Mouse (Mus musculus) layer of hippocampus, adult 18-20 months (tissue): ENCODE data around the gene Cpa2. TPM values are rescaled to one million over a fixed set of nuclear protein-coding genes. Genes with fewer than 3 reads are reported as not detected.
A peak's percentile ranks its signal among the peaks of the same experiment; 100 is the strongest.

Source experiments
- DNase-seq, 2 experiments: peaks; one replicate each; pipeline ENCODE4 v3.0.0; 2022; ENCODE audit warnings: low spot score in 2 of 2
- total RNA-seq, 2 experiments: library from RNA; stranded (reverse); gene quantifications; 2 replicates each; pipeline ENCODE4 v1.2.3; 2021

The Cpa2 gene
- total RNA-seq, 2 experiments from 2014 or later: 0.56 to 0.87 TPM

- DNase-seq: no peak
Measured at GRCm38 (mm10) chr6:30576477-30577203, 35.3 kb downstream of the Cpa2 start.

DNA sequence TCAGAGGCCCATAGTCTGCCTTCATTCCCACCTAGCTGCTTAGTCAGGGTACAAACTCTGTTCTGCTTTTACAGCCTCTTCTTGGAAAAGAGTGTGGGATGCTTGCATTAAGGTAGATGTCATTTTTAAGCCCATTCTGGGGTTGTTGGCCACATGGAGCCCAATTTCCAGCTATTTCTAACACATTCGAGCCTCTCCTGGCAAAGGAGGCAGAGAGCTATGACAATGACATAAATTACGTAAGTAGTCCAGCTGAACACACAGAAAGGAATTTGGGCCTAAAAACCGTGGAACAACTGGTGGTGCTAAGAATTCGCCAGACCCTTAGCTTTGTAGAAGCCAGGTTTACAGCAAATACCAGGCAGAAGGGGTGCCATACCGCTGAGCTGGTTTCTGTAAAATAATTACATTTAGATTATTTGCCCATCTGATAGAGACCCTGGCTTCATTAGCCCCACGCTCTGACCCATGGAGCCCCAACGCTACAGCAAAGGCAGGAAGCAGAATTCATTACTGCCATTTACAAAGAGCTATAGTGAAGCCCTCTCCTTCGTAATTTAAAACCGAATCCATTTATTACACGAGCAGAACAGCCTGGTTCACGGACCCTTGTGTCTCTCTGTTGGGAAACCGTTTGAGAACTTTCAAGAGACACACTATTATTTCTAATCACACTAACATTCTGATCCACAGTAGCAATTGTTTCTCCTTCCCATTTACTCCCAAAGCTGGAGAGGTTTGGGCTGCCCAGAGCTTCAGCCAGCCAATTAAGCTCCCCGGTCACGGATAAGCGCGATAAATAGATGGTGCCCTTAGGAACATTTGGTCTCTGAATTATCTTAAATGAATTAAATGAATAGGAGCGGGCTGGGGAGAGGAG is 38.8 kb downstream of the Cpa2 start:
- DNase-seq: peak in 1 of 2 experiments; percentile 6

DNA sequence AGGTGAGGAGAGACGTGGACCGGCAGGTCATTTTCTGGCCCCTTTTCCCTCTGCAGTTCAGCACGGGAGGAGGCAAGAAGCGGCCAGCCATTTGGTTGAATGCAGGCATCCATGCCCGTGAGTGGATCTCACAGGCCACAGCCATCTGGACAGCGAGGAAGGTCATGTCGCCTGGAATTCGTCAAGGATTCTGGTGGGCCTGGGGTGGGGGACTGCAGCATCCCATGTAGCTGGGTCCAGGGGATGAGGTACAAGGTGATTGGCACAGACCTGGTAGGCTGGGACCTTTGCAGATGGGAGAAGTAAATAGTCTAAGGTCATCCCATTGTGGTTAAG is 39.4 kb downstream of the Cpa2 start:
- no peak for DNase-seq

DNA sequence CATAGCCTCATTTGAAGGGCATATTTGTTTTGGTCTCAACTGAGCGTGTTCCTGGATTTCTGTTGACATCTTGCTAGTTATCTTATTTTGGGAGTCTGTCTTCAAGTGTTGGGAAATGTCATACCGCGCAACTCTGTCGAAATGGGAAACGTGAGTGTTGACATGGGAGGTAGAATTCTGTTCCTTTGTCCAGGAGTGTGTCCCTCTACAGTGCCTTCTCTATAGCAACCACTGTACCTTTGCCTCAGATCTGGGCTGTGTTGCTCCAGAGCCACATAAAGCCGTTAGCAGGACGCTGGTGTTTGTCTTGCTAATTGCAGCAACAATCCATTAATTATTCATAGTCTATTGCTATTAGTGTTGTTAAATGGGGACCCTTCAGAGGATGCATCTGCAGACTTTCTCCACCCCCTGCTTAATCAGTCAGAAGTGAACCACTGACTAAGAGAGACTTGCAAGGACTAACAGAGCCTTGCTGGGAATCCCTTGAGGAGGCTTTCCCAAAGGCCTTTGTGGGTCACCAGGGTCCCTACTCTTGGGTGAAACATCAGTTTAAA is 45.6 kb downstream of the Cpa2 start:
- DNase-seq: no peak

- no peak for DNase-seq
Measured at GRCm38 (mm10) chr6:30589819-30590218, 48.4 kb downstream of the Cpa2 start.

- DNase-seq: no peak
Measured at GRCm38 (mm10) chr6:30591851-30592404, 50.5 kb downstream of the Cpa2 start.

DNA sequence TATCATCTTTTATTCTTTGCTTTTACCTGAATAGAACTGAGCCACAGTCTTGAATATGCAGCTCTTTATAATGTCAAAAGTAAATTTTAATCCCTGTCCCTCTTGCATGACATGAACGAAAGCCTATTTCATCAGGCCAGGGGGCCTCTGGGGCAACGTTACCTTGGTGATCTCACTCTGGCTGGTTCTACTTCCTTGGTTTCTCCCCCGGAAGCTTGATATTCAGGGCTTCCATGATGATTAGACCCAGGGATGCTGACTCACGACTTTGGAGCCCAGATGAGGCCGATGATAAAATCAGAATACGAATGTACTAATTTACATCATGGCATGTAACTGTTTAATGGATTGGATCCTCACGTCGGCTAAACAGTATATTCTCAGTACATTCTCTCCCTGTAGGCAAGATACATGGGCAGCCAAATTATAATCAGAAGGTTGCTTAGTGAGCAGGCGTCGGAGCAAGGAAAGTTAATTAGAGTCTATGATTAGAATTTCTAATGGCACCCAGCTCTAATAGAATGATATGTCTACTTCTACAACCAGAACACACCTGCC is 51.1 kb downstream of the Cpa2 start:
- DNase-seq: no peak

DNA sequence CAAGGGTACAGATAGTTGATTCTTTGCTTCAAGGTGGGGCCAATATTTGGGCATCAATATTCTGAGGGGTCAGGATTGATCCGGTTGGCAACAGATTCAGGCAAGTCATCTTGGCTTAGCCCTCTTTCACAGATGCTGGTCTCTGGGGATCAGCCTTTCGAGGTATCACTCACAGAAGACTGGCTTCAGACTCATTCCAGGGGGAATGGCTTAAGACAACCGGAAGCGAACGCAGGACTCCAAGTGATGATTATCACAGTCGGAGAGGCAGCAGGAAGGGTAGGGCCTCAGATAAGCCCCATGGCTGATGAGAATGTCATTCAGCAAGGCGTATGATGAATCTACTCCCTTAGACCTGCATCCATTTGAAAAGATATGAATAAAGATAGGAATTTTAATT is 53.0 kb downstream of the Cpa2 start:
- no peak for DNase-seq

DNA sequence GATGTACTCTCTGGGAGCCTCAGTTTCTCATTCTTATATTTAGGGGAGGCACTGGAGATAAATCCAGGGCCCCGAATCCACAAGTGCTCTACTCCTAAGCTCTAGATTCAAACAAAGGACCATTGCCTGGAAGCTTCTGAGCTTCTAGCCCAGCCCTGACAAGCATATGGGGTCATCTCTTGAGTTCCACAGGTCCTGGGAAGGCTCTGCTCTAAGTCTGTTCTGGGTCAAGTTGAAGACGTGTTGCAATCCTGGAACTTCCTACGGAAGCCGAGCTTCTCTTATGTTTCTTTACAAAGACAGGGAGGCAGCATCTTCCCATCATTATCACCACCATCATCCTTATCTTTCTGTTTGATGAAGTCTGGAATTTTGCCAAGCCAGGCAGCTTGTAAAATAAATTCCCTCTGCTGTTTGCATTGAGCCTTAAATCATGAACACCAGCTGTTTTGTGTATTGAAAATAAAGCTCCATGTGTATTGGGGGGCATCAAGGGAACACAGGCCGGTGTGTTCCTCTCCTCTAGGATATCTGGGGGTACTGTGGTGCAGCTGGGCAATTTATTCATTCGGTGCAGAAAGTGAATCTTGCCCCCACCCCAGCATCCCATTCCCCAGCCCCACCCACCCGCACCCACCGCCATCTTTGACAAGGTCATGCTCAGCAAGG is 55.0 kb downstream of the Cpa2 start:
- DNase-seq: no peak

GRCm38 (mm10) chr6:30600033-30600432 is 58.7 kb downstream of the Cpa2 start:
- DNase-seq: no peak

- no peak for DNase-seq
Measured at GRCm38 (mm10) chr6:30600995-30601394, 59.6 kb downstream of the Cpa2 start.

GRCm38 (mm10) chr6:30604342-30604867 is 63.0 kb downstream of the Cpa2 start:
- no peak for DNase-seq

DNA sequence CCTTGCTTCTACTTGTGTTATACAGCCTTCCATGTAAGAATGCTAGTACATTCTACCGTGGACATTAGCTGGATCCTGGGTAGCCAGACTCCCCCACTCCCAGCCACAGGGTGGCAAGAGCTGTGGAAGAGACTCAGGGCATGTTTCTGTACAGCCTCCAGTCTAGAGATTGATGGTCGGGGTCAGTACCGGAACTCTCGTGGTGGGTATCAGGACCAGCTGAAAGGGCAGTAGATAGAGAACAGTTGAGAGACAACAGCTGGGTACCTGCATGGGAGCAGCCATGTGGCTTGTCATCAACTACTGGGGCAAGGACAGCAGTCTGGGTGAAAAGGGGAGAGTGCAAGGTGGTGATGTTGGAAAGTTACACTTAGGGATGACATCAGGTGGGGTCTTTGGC is 63.7 kb downstream of the Cpa2 start:
- DNase-seq: no peak

- no peak for DNase-seq
Measured at GRCm38 (mm10) chr6:30605672-30606071, 64.3 kb downstream of the Cpa2 start.

DNA sequence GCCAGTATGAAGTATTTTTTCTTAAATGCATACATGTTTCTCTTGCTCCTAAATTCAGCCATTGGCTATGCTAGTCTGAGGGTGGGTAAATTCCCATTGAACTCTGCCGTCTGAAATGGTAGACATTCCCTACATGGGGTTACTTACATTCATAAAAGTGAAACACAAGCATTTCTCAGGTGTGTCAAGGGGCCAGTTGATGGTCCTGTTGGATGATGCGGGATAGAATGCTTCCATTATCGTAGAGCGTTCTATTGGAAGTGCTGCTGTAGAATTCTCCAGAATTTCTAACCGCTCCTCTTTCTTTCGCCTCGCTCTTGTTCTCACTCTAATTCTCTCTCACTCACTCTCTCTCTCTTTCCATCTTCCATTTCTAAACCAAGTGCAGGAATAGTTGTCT is 69.3 kb downstream of the Cpa2 start, which contains the start of gene Cpa5:
TSS of gene Cpa5 (plus strand) at position 301 of the 400 bp plus-strand sequence.
- DNase-seq: no peak

DNA sequence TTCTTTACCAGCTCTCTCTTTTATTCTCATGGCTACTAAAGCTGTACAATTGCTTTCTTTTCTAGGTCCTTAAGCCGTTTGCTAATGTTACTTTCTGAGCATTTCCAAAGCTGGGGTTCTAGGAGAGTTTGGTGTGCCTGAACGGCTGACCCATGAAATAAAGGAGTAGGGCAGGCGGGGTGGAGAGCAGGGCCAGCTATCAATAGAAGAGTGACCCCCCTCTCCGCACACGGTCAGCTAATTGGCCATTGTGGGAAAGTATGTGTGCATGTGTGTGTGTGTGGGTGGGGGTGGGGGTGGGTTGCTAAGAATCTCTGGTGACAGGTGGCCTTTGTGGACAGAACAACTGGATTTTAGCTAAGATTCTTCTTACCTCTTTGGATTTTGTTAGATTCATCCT is 69.8 kb downstream of the Cpa2 start:
- no peak for DNase-seq

Other genes with a start within 250 kb of the Cpa2 start
- gene Ube2h, start 237.0 kb upstream of the Cpa2 start, total RNA-seq: 10 to 100 TPM; 88.4 to 89.6 TPM
- gene Zc3hc1, start 150.6 kb upstream of the Cpa2 start, total RNA-seq: 10 to 100 TPM; 23.8 to 26.5 TPM
- 10 to 100 TPM; 85.1 to 93.9 TPM for gene Klhdc10, start 139.7 kb upstream of the Cpa2 start, total RNA-seq
- gene Tmem209, start 31.8 kb upstream of the Cpa2 start, total RNA-seq: 10 to 100 TPM; 18.6 to 23.3 TPM
- under 1 TPM; 0.54 to 0.63 TPM for gene Ssmem1, start 31.7 kb upstream of the Cpa2 start, total RNA-seq
- not detected for gene Cpa4, start 26.8 kb downstream of the Cpa2 start, total RNA-seq
- gene Cpa5, start 69.4 kb downstream of the Cpa2 start, total RNA-seq: not detected
- gene Cpa1, start 97.6 kb downstream of the Cpa2 start, total RNA-seq: not detected
- 1 to 10 TPM; 5.3 to 6.0 TPM for gene Cep41, start 152.2 kb downstream of the Cpa2 start, total RNA-seq
- 10 to 100 TPM; 44.9 to 49.3 TPM for gene Mest, start 182.0 kb downstream of the Cpa2 start, total RNA-seq